Mouse (Mus musculus): ENCODE data around the gene Sox18. TPM values are rescaled to one million over a fixed set of nuclear protein-coding genes. Genes with fewer than 3 reads are reported as not detected.

Sox18 gene
- polyA plus RNA-seq, 1 experiment from 2014 or later = 30.5 TPM

GRCm38 (mm10) chr2:181687586-181687985 is 16.1 kb upstream of the Sox18 start:
- no peak for DNase-seq (ENCODE audit: low spot score)
- 95% methylated on average over 8 of the region's 8 CpGs for WGBS
- H3K4me2 ChIP-seq (ENCODE audit: low read length) = no peak overlapping the region
- ATAC-seq (replicated peaks; ENCODE audit: low FRiP score, low TSS enrichment, low read depth) = no peak
- peaks cover 47% of the 10 kb centered on the region for H3K36me3 ChIP-seq (ENCODE audit: control insufficient read depth, insufficient read depth, low read length)
- no peak overlapping the region for H3K9ac ChIP-seq (ENCODE audit: low read length)
- no peaks in the 10 kb centered on the region for H3K4me1 ChIP-seq (replicated peaks; ENCODE audit: control insufficient read depth, insufficient read depth, low read length)
- no peak overlapping the region for H3K4me3 ChIP-seq (ENCODE audit: low read depth, low read length)
- H3K27me3 ChIP-seq (replicated peaks; ENCODE audit: control insufficient read depth, insufficient read depth, low read length) = no peaks in the 10 kb centered on the region
- no peaks in the 10 kb centered on the region for H3K9me3 ChIP-seq (ENCODE audit: control insufficient read depth, low read length)
- H3K27ac ChIP-seq (ENCODE audit: low read depth) = no peak overlapping the region

GRCm38 (mm10) chr2:181685686-181686085 is 14.2 kb upstream of the Sox18 start:
- Histone ChIP-seq H3K27me3 (replicated peaks; ENCODE audit: control insufficient read depth, insufficient read depth, low read length) (no peaks in the 10 kb centered on the region), H3K4me1 (replicated peaks; ENCODE audit: control insufficient read depth, insufficient read depth, low read length) (peaks cover 5% of the 10 kb centered on the region; the same call in 1 of the 2 replicates), H3K36me3 (ENCODE audit: control insufficient read depth, insufficient read depth, low read length) (peaks cover 47% of the 10 kb centered on the region), H3K27ac (ENCODE audit: low read depth) (no peak overlapping the region), H3K4me3 (ENCODE audit: low read depth, low read length) (no peak overlapping the region), H3K9me3 (ENCODE audit: control insufficient read depth, low read length) (no peaks in the 10 kb centered on the region), H3K9ac (ENCODE audit: low read length) (no peak overlapping the region), H3K4me2 (ENCODE audit: low read length) (no peak overlapping the region)
- ATAC-seq (replicated peaks; ENCODE audit: low FRiP score, low TSS enrichment, low read depth) (no peak), DNase-seq (ENCODE audit: low spot score) (no peak)
- WGBS = 92% methylated on average over 4 of the region's 4 CpGs

DNA sequence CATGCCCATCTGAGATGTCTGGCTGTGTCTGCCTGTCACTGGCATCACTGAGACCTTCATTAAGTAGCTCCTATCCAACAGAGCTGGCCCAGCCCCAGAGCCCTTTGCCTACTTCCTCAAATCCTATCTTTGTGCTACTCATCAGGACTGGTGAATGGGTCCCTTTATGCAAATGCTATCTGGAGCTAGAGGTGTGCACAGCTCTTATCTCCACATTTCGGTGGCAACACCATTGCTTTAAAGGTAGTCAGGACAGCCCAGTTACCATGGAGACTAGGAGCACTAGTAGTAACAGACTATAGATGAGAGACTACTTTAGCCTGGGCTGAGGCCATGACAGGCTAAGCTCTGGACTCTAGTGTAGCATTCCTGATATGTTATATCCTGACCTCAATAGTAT is 13.3 kb upstream of the Sox18 start:
- no peak overlapping the region for H3K4me3 ChIP-seq (ENCODE audit: low read depth, low read length)
- no peak overlapping the region for H3K9ac ChIP-seq (ENCODE audit: low read length)
- peaks cover 6% of the 10 kb centered on the region; the same call in 1 of the 2 replicates for H3K4me1 ChIP-seq (replicated peaks; ENCODE audit: control insufficient read depth, insufficient read depth, low read length)
- H3K27me3 ChIP-seq (replicated peaks; ENCODE audit: control insufficient read depth, insufficient read depth, low read length) = no peaks in the 10 kb centered on the region
- no peak for ATAC-seq (replicated peaks; ENCODE audit: low FRiP score, low TSS enrichment, low read depth)
- 70% methylated on average over 1 of the region's 1 CpGs for WGBS
- H3K27ac ChIP-seq (ENCODE audit: low read depth) = no peak overlapping the region
- H3K4me2 ChIP-seq (ENCODE audit: low read length) = no peak overlapping the region
- H3K36me3 ChIP-seq (ENCODE audit: control insufficient read depth, insufficient read depth, low read length) = peaks cover 46% of the 10 kb centered on the region
- DNase-seq (ENCODE audit: low spot score) = no peak
- no peaks in the 10 kb centered on the region for H3K9me3 ChIP-seq (ENCODE audit: control insufficient read depth, low read length)

- no peak overlapping the region for H3K4me3 ChIP-seq (ENCODE audit: low read depth, low read length)
- WGBS = 58% methylated on average over 4 of the region's 4 CpGs
- H3K9ac ChIP-seq (ENCODE audit: low read length) = no peak overlapping the region
- no peaks in the 10 kb centered on the region for H3K9me3 ChIP-seq (ENCODE audit: control insufficient read depth, low read length)
- H3K4me1 ChIP-seq (replicated peaks; ENCODE audit: control insufficient read depth, insufficient read depth, low read length) = peaks cover 6% of the 10 kb centered on the region; the same call in 1 of the 2 replicates
- no peak for DNase-seq (ENCODE audit: low spot score)
- H3K27me3 ChIP-seq (replicated peaks; ENCODE audit: control insufficient read depth, insufficient read depth, low read length) = no peaks in the 10 kb centered on the region
- peaks cover 33% of the 10 kb centered on the region for H3K36me3 ChIP-seq (ENCODE audit: control insufficient read depth, insufficient read depth, low read length)
- H3K4me2 ChIP-seq (ENCODE audit: low read length) = no peak overlapping the region
- H3K27ac ChIP-seq (ENCODE audit: low read depth) = no peak overlapping the region
- no peak for ATAC-seq (replicated peaks; ENCODE audit: low FRiP score, low TSS enrichment, low read depth)
Observed at GRCm38 (mm10) chr2:181683381-181683780, 11.9 kb upstream of the Sox18 start.

DNA sequence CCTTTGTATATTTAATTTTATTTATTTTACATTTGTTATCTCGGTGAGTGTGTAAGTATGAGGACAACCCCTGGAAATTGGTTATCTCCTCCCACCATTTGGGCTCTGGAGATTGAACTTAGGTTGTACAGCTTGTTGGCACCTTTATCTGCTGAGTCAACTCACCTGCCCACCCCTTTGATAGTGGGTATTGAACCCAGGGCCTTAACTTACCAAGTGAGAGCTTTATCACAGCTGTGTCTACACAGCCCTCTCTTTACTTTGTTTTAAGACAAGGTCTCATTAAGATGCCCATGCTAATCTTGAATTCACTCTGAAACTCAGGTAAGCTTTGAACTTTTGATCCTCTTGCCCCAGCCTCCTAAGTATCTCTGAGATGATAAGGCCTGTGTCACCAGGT is 10.5 kb upstream of the Sox18 start:
- WGBS = 71% methylated on average over 1 of the region's 1 CpGs
- H3K4me2 ChIP-seq (ENCODE audit: low read length) = no peak overlapping the region
- H3K36me3 ChIP-seq (ENCODE audit: control insufficient read depth, insufficient read depth, low read length) = peaks cover 19% of the 10 kb centered on the region
- peaks cover 6% of the 10 kb centered on the region; the same call in 1 of the 2 replicates for H3K4me1 ChIP-seq (replicated peaks; ENCODE audit: control insufficient read depth, insufficient read depth, low read length)
- H3K27ac ChIP-seq (ENCODE audit: low read depth) = no peak overlapping the region
- H3K4me3 ChIP-seq (ENCODE audit: low read depth, low read length) = no peak overlapping the region
- H3K9me3 ChIP-seq (ENCODE audit: control insufficient read depth, low read length) = no peaks in the 10 kb centered on the region
- DNase-seq (ENCODE audit: low spot score) (no peak), ATAC-seq (replicated peaks; ENCODE audit: low FRiP score, low TSS enrichment, low read depth) (no peak)
- no peaks in the 10 kb centered on the region for H3K27me3 ChIP-seq (replicated peaks; ENCODE audit: control insufficient read depth, insufficient read depth, low read length)
- H3K9ac ChIP-seq (ENCODE audit: low read length) = no peak overlapping the region

- H3K9me3 ChIP-seq (ENCODE audit: control insufficient read depth, low read length) = no peaks in the 10 kb centered on the region
- WGBS = 18% methylated on average over 7 of the region's 7 CpGs
- peak overlapping the region; percentile 84 for H3K9ac ChIP-seq (ENCODE audit: low read length)
- H3K36me3 ChIP-seq (ENCODE audit: control insufficient read depth, insufficient read depth, low read length) = peaks cover 6% of the 10 kb centered on the region; the same call in 1 of the 2 replicates
- no peaks in the 10 kb centered on the region for H3K27me3 ChIP-seq (replicated peaks; ENCODE audit: control insufficient read depth, insufficient read depth, low read length)
- no peak overlapping the region; the same call in 1 of the 2 replicates for H3K27ac ChIP-seq (ENCODE audit: low read depth)
- ATAC-seq (replicated peaks; ENCODE audit: low FRiP score, low TSS enrichment, low read depth) (peak; percentile 14), DNase-seq (ENCODE audit: low spot score) (peak; percentile 75)
- peaks cover 6% of the 10 kb centered on the region; the same call in 1 of the 2 replicates for H3K4me1 ChIP-seq (replicated peaks; ENCODE audit: control insufficient read depth, insufficient read depth, low read length)
- H3K4me2 ChIP-seq (ENCODE audit: low read length) = peak overlapping the region; percentile 95
- peak overlapping the region; percentile 66 for H3K4me3 ChIP-seq (ENCODE audit: low read depth, low read length)
Observed at GRCm38 (mm10) chr2:181680716-181681117, 9.3 kb upstream of the Sox18 start.

GRCm38 (mm10) chr2:181679951-181680715 is 8.7 kb upstream of the Sox18 start, which contains the start of gene Tcea2:
Tcea2 (plus strand) TSS chr2:181680310.
- peaks cover 11% of the 10 kb centered on the region; the same call in 1 of the 2 replicates for H3K4me1 ChIP-seq (replicated peaks; ENCODE audit: control insufficient read depth, insufficient read depth, low read length)
- H3K27me3 ChIP-seq (replicated peaks; ENCODE audit: control insufficient read depth, insufficient read depth, low read length) = no peaks in the 10 kb centered on the region
- under 1% methylated on average over 69 of the region's 69 CpGs for WGBS
- no peaks in the 10 kb centered on the region for H3K9me3 ChIP-seq (ENCODE audit: control insufficient read depth, low read length)
- ATAC-seq (replicated peaks; ENCODE audit: low FRiP score, low TSS enrichment, low read depth) (peak; percentile 63), DNase-seq (ENCODE audit: low spot score) (peak; percentile 90)
- H3K27ac ChIP-seq (ENCODE audit: low read depth) = no peak within 1 kb of the TSS; the same call in 1 of the 2 replicates
- peaks cover 4% of the 10 kb centered on the region; the same call in 1 of the 2 replicates for H3K36me3 ChIP-seq (ENCODE audit: control insufficient read depth, insufficient read depth, low read length)
- H3K4me3 ChIP-seq (ENCODE audit: low read depth, low read length) = peak within 1 kb of the TSS; percentile 66
- peak within 1 kb of the TSS; percentile 84 for H3K9ac ChIP-seq (ENCODE audit: low read length)
- H3K4me2 ChIP-seq (ENCODE audit: low read length) = peak within 1 kb of the TSS; percentile 95

DNA sequence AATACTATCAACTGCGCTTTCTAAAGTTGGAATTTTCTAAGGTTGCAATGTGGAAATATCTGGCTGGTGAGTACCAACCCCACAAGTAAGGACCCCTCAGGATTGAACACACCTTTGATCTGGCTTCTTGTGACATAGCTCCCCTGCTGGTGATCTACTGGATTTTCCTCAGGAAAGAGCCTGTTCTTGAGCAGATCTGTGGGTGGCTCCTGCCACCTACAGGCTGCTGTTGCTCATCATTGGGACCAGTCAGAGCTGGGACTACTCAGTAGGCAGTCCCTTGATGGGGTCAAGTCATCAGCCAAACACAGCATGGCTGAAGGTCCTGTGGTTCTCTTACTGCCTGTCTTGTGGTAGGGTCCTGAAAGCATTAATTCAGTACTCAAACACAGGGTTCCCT is 7.3 kb upstream of the Sox18 start:
- H3K4me2 ChIP-seq (ENCODE audit: low read length) = no peak overlapping the region
- H3K9ac ChIP-seq (ENCODE audit: low read length) = no peak overlapping the region
- DNase-seq (ENCODE audit: low spot score) (peak; percentile 76), ATAC-seq (replicated peaks; ENCODE audit: low FRiP score, low TSS enrichment, low read depth) (peak; percentile 69)
- no peak overlapping the region for H3K4me3 ChIP-seq (ENCODE audit: low read depth, low read length)
- no peaks in the 10 kb centered on the region for H3K36me3 ChIP-seq (ENCODE audit: control insufficient read depth, insufficient read depth, low read length)
- WGBS = 17% methylated on average over 1 of the region's 1 CpGs
- 0 out of 2 replicates have a peak, but pooled peaks cover 4% of the 10 kb centered on the region for H3K27me3 ChIP-seq (replicated peaks; ENCODE audit: control insufficient read depth, insufficient read depth, low read length)
- H3K27ac ChIP-seq (ENCODE audit: low read depth) = no peak overlapping the region
- H3K4me1 ChIP-seq (replicated peaks; ENCODE audit: control insufficient read depth, insufficient read depth, low read length) = peaks cover 11% of the 10 kb centered on the region; the same call in 1 of the 2 replicates
- H3K9me3 ChIP-seq (ENCODE audit: control insufficient read depth, low read length) = no peaks in the 10 kb centered on the region

Measured in intestine, embryonic 14.5 days (tissue).